Mouse (Mus musculus): ENCODE results near the gene Rpusd1.

DNA sequence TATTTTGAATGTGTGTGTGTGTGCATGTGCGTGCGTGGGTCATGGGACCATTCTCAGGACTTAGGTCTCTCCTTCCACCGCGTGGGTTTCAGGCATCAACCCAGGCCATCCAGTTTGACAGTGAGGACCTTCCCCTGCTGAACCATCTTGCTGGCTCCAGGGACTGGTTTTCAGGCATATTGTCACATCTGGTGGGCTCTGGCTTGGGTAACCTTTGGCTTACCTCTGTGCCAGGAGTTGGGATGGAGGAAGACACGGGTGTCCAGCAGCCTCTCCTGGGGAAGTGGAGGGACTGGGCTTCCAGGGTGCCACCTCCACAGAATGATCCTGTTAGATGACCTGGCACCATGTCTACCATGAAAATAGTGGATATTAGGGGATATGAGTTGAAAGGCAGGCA, 50.5 kb downstream of the Rpusd1 start:
- TF ChIP-seq CTCF (IDR thresholded peaks at IDR 0.05; ENCODE audit: control insufficient read depth, insufficient read depth, insufficient read length) (no peak), MAX (IDR thresholded peaks at IDR 0.05) (no peak)

Measured in C2C12 (cell line).